Mouse (Mus musculus) intestine, postnatal 0 days (tissue): ENCODE data around the gene Kcnj10. TPM values are rescaled to one million over a fixed set of nuclear protein-coding genes. Genes with fewer than 3 reads are reported as not detected.
A peak's percentile ranks its signal among the peaks of the same experiment; 100 is the strongest.

Experiments used
- ATAC-seq: fragments of 200-750 bp; cut with Nextera tagmentation; 2 replicates; pipeline ENCODE4 v1.8.0; 2017; ENCODE audit warnings: mild to moderate bottlenecking, moderate TSS enrichment, moderate library complexity
- H3K27ac ChIP-seq: fragments of 300-500 bp; sonication (generic); 2 replicates; pipeline ENCODE4 v1.5.1; 2014; ENCODE audit warnings: mild to moderate bottlenecking, low read depth, low read length, moderate library complexity
- H3K27me3 ChIP-seq: fragments of 300-500 bp; sonication (generic); replicated peaks from 2 replicates; pipeline ENCODE4 v1.6.1; 2014; ENCODE audit warnings: low read length, mixed read lengths; ENCODE audit not compliant: control insufficient read depth, insufficient read depth
- H3K36me3 ChIP-seq: fragments of 300-500 bp; sonication (generic); 2 replicates; pipeline ENCODE4 v1.6.1; 2014; ENCODE audit warnings: mild to moderate bottlenecking, moderate library complexity; ENCODE audit not compliant: control insufficient read depth, insufficient read depth
- H3K4me1 ChIP-seq: fragments of 300-500 bp; sonication (generic); replicated peaks from 2 replicates; pipeline ENCODE4 v1.6.1; 2014; ENCODE audit warnings: antibody characterized with exemption, low read length, mixed read lengths; ENCODE audit not compliant: control insufficient read depth, insufficient read depth
- H3K4me2 ChIP-seq: fragments of 300-500 bp; sonication (generic); replicated peaks from 2 replicates; pipeline ENCODE4 v1.6.1; 2014; ENCODE audit warnings: low read depth, mild to moderate bottlenecking, moderate library complexity
- H3K4me3 ChIP-seq: fragments of 300-500 bp; sonication (generic); 2 replicates; pipeline ENCODE4 v1.5.1; 2014; ENCODE audit warnings: low read depth, low read length
- H3K9ac ChIP-seq: fragments of 300-500 bp; sonication (generic); 2 replicates; pipeline ENCODE4 v1.6.1; 2014; ENCODE audit warnings: mild to moderate bottlenecking, low read depth, low read length
- H3K9me3 ChIP-seq: fragments of 300-500 bp; sonication (generic); 2 replicates; pipeline ENCODE4 v1.6.1; 2016; ENCODE audit warnings: mixed run types; ENCODE audit not compliant: control insufficient read depth
- CTCF ChIP-seq: sonication (generic); IDR thresholded peaks from 2 replicates; pipeline ENCODE4 v1.5.1; 2016; ENCODE audit warnings: low read depth, mild to moderate bottlenecking, control low read depth, antibody characterized with exemption, moderate library complexity
- WGBS: fragments of 180-500 bp; shearing (Covaris S2); extraction: QIAGEN DNeasy Blood & Tissue Kit; methylation state at CpG from one replicate; pipeline ENCODE4 v1.1.7; 2014; 5-methylcytosine and 5-hydroxymethylcytosine counted together
- polyA plus RNA-seq: library from polyadenylated mRNA; unstranded; fragments of >200 nt; fragmentation: Nextera tagmentation; extraction: Ambion mirVana; gene quantifications from 2 replicates; pipeline ENCODE4 v1.2.1, GENCODE M21; 2015

Kcnj10 gene
- polyA plus RNA-seq, 1 experiment from 2014 or later: 0.17 TPM

DNA sequence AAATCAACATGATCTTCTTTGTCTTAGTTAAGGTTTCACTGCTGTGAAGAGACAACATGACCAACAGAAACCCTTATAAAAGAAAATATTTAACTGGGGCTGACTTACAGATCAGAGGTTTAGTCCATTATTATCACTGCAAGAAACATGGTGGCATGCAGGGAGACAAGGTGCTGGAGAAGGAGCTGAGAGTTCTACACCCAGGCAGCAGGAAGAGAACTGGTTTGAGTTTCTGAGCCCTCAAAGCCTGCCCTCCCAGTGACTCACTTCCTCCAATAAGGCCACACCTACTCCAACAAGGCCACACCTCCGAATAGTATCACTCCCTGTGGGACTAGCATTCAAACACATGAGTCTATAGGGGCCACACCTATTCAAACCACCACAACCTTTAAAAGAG lies 49.8 kb downstream of the Kcnj10 start:
- no peaks in the 10 kb centered on the region for H3K9me3 ChIP-seq
- 60% methylated on average over 1 of the region's 1 CpGs for WGBS
- no peak overlapping the region for H3K4me3 ChIP-seq
- ATAC-seq: peak; percentile 58
- H3K36me3 ChIP-seq: no peaks in the 10 kb centered on the region
- TF ChIP-seq CTCF: no peak
- 0 out of 2 replicates have a peak, but pooled peaks cover 11% of the 10 kb centered on the region for H3K27me3 ChIP-seq
- H3K9ac ChIP-seq: no peak overlapping the region
- H3K27ac ChIP-seq: no peak overlapping the region
- no peak overlapping the region for H3K4me2 ChIP-seq
- 0 out of 2 replicates have a peak, but pooled peaks cover 4% of the 10 kb centered on the region for H3K4me1 ChIP-seq

GRCm38 (mm10) chr1:172391807-172392581 lies 51.0 kb downstream of the Kcnj10 start:
- WGBS: 19% methylated on average over 20 of the region's 20 CpGs
- peak; percentile 34; the same call in 1 of the 2 replicates for ATAC-seq
- H3K9ac ChIP-seq: no peak overlapping the region

DNA sequence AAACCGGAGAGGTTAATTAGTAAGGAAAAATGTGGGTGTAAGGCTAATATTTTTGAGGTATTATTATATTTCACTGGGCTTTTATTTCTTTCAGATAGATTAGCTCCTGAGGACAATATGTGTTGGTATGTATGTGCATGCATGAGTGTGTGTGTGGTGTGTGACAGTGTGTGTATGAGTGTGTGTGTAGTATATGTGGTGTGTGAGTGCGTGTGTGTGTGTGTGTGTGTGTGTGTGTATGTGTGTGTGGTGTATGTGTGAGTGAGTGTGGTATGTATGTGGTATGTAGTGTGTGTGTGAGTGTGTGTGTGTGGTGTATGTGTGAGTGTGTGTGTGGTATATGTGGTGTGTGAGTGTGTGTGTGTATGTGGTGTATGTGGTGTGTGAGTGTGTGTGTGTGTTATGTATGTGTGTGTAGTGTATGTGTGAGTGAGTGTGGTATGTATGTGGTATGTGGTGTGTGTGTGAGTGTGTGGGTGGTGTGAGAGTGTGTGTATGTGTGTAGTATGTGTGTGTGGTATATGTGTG lies 51.7 kb downstream of the Kcnj10 start:
- Histone ChIP-seq H3K36me3 (no peaks in the 10 kb centered on the region), H3K4me3 (no peak overlapping the region), H3K27ac (no peak overlapping the region), H3K4me2 (no peak overlapping the region), H3K9me3 (no peaks in the 10 kb centered on the region), H3K9ac (no peak overlapping the region), H3K4me1 (0 out of 2 replicates have a peak, but pooled peaks cover 4% of the 10 kb centered on the region), H3K27me3 (0 out of 2 replicates have a peak, but pooled peaks cover 7% of the 10 kb centered on the region)
- no peak for TF ChIP-seq CTCF
- no peak for ATAC-seq
- WGBS: 73% methylated on average over 2 of the region's 2 CpGs

More at GRCm38 (mm10) chr1:172391807-172392581, 51.0 kb downstream of the Kcnj10 start:
- H3K36me3 ChIP-seq: no peaks in the 10 kb centered on the region
- H3K4me2 ChIP-seq: peak overlapping the region; percentile 41
- H3K27me3 ChIP-seq: 0 out of 2 replicates have a peak, but pooled peaks cover 7% of the 10 kb centered on the region
- H3K4me3 ChIP-seq: no peak overlapping the region
- H3K27ac ChIP-seq: no peak overlapping the region
- H3K9me3 ChIP-seq: no peaks in the 10 kb centered on the region
- 0 out of 2 replicates have a peak, but pooled peaks cover 4% of the 10 kb centered on the region for H3K4me1 ChIP-seq
- TF ChIP-seq CTCF: no peak

GRCm38 (mm10) chr1:172393739-172394138 lies 52.7 kb downstream of the Kcnj10 start:
- H3K36me3 ChIP-seq: no peaks in the 10 kb centered on the region
- no peak for TF ChIP-seq CTCF
- H3K27ac ChIP-seq: no peak overlapping the region
- H3K27me3 ChIP-seq: 0 out of 2 replicates have a peak, but pooled peaks cover 7% of the 10 kb centered on the region
- WGBS: 36% methylated on average over 8 of the region's 8 CpGs
- no peak overlapping the region for H3K4me2 ChIP-seq
- no peaks in the 10 kb centered on the region for H3K9me3 ChIP-seq
- no peak overlapping the region for H3K4me3 ChIP-seq
- H3K4me1 ChIP-seq: 0 out of 2 replicates have a peak, but pooled peaks cover 4% of the 10 kb centered on the region
- ATAC-seq: no peak
- H3K9ac ChIP-seq: no peak overlapping the region

DNA sequence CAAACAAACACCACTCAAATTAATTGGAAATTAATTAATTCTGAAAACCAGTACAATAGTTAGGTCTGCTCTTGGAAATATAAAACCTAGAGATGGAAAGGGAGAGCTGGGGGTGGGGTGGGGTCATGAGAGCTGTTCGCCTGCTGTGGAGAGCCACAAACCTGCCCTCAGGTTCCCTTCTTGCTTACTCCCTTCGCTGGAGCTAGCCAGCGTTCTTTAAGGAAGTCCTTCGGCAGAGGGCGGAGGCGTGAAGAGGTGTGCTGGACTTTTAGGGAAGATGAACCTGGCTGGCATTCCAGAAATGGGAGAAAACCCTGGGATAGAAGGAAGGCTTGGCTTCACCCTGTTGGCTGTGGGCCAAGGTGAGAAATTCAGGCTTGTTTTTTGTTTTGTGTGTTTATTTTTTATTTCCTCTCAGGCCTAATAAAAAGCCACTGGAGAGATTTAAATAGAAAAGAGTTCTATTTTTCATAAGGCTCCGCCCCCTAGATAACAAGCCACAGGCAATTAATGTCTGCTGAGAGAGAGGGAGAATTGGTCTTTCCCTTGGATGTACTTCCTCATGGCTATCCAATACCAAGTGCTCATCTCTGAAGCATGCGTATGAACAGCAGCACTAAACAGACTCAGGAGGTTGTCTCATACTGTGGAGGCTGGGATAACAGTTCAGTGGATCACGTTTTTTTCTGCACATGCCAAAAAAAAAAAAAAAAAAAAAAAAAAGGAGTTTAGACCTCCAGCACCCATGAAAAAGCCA lies 56.2 kb downstream of the Kcnj10 start:
- H3K4me2 ChIP-seq: no peak overlapping the region
- no peak; the same call in 1 of the 2 replicates for ATAC-seq
- no peak overlapping the region for H3K4me3 ChIP-seq
- no peaks in the 10 kb centered on the region for H3K4me1 ChIP-seq
- no peak for TF ChIP-seq CTCF
- H3K9me3 ChIP-seq: no peaks in the 10 kb centered on the region
- H3K27ac ChIP-seq: no peak overlapping the region
- no peak overlapping the region for H3K9ac ChIP-seq
- 0 out of 2 replicates have a peak, but pooled peaks cover 7% of the 10 kb centered on the region for H3K27me3 ChIP-seq
- H3K36me3 ChIP-seq: no peaks in the 10 kb centered on the region
- WGBS: 43% methylated on average over 9 of the region's 9 CpGs
